Mouse (Mus musculus) mouse trophoblast stem cell (cell line): Measurements from ENCODE around the gene Mrpl43.

Source experiments
- in situ Hi-C, 2 experiments: fragments of 300-500 bp; cut with MseI, MboI; formaldehyde crosslinking; loops; 2 replicates in 1 of 2; 3 replicates in 1 of 2; pipeline ENCODE4 v1.15.1; 2025

Gene Mrpl43

GRCm38 (mm10) chr19:45029571-45029970 is 23.3 kb upstream of the Mrpl43 start:
- in situ Hi-C loops = no loop called here

- in situ Hi-C loops = no loop called here
Measured at GRCm38 (mm10) chr19:45028746-45029145, 22.5 kb upstream of the Mrpl43 start.

- in situ Hi-C loops = no loop called here
Measured at GRCm38 (mm10) chr19:45027848-45028247, 21.6 kb upstream of the Mrpl43 start.

GRCm38 (mm10) chr19:45026958-45027670 is 20.9 kb upstream of the Mrpl43 start:
- in situ Hi-C loops = no loop called here

- in situ Hi-C loops = no loop called here
Measured at GRCm38 (mm10) chr19:45025937-45026568, 19.8 kb upstream of the Mrpl43 start.

- in situ Hi-C loops = no loop called here
Measured at GRCm38 (mm10) chr19:45024775-45025174, 18.5 kb upstream of the Mrpl43 start.

- in situ Hi-C loops = no loop called here
Measured at GRCm38 (mm10) chr19:45023993-45024392, 17.8 kb upstream of the Mrpl43 start.

GRCm38 (mm10) chr19:45021362-45021761 is 15.1 kb upstream of the Mrpl43 start:
- in situ Hi-C loops = no loop called here

- in situ Hi-C loops = no loop called here
Measured at GRCm38 (mm10) chr19:45020348-45020747, 14.1 kb upstream of the Mrpl43 start.

GRCm38 (mm10) chr19:45018351-45018831 is 12.1 kb upstream of the Mrpl43 start:
- in situ Hi-C loops = no loop called here

GRCm38 (mm10) chr19:45017909-45018308 is 11.7 kb upstream of the Mrpl43 start:
- in situ Hi-C loops = no loop called here

- in situ Hi-C loops = no loop called here
Measured at GRCm38 (mm10) chr19:45017216-45017771, 11.1 kb upstream of the Mrpl43 start.

- in situ Hi-C loops = no loop called here
Measured at GRCm38 (mm10) chr19:45016341-45017215, 10.3 kb upstream of the Mrpl43 start.

- in situ Hi-C loops = no loop called here
Measured at GRCm38 (mm10) chr19:45015518-45016281, 9.5 kb upstream of the Mrpl43 start.

- in situ Hi-C loops = no loop called here
Measured at GRCm38 (mm10) chr19:45014981-45015402, 8.8 kb upstream of the Mrpl43 start.

- in situ Hi-C loops = no loop called here
Measured at GRCm38 (mm10) chr19:45014335-45014971, 8.2 kb upstream of the Mrpl43 start, which contains the start of gene Lzts2. Gene Lzts2 (plus strand): TSS chr19:45014414.

- in situ Hi-C loops = no loop called here
Measured at GRCm38 (mm10) chr19:45013581-45014225, 7.5 kb upstream of the Mrpl43 start.

GRCm38 (mm10) chr19:45012636-45013035 is 6.4 kb upstream of the Mrpl43 start:
- in situ Hi-C loops = no loop called here

GRCm38 (mm10) chr19:45012219-45012618 is 6.0 kb upstream of the Mrpl43 start:
- in situ Hi-C loops = no loop called here

GRCm38 (mm10) chr19:45010646-45011045 is 4.4 kb upstream of the Mrpl43 start:
- in situ Hi-C loops = no loop called here
